Mouse (Mus musculus): ENCODE measurements at regions not wholly inside any gene's neighbourhood (a gene's known extent, or its start where the extent isn't known, plus 50 kb on each side); places are given as distances from the start of the nearest gene placed in this dataset.
A peak's percentile ranks its signal among the peaks of the same experiment; 100 is the strongest.

- 56% methylated on average over 9 of the region's 9 CpGs for WGBS
- no peaks in the 10 kb centered on the region for H3K36me3 ChIP-seq (ENCODE audit: insufficient read depth, low read length)
These were observed 50.2 kb upstream of the Pdzd8 start for GRCm38 (mm10) chr19:59395739-59396138.

GRCm38 (mm10) chr19:59396506-59396905, 50.9 kb upstream of the Pdzd8 start:
- 79% methylated on average over 3 of the region's 3 CpGs for WGBS
- Histone ChIP-seq H3K27ac (no peak overlapping the region), H3K4me1 (replicated peaks; ENCODE audit: insufficient read depth, low read length) (peaks cover 4% of the 10 kb centered on the region; the same call in 1 of the 2 replicates), H3K9me3 (replicated peaks; ENCODE audit: low read length) (no peaks in the 10 kb centered on the region), H3K4me2 (ENCODE audit: low read length) (no peak overlapping the region), H3K4me3 (replicated peaks; ENCODE audit: low read depth, low read length) (no peak overlapping the region), H3K36me3 (ENCODE audit: insufficient read depth, low read length) (no peaks in the 10 kb centered on the region), H3K9ac (ENCODE audit: low read depth, low read length) (no peak overlapping the region), H3K27me3 (ENCODE audit: insufficient read depth, low read length) (no peaks in the 10 kb centered on the region)
- no peak for ATAC-seq (replicated peaks; ENCODE audit: low FRiP score, low read depth)
- TF ChIP-seq CTCF (IDR thresholded peaks at IDR 0.05; ENCODE audit: low read depth) = no peak
- no peak for DNase-seq (ENCODE audit: low spot score)

More at GRCm38 (mm10) chr19:59395739-59396138, 50.2 kb upstream of the Pdzd8 start:
- TF ChIP-seq CTCF (IDR thresholded peaks at IDR 0.05; ENCODE audit: low read depth) = no peak
- ATAC-seq (replicated peaks; ENCODE audit: low FRiP score, low read depth) (no peak), DNase-seq (ENCODE audit: low spot score) (no peak)
- no peak overlapping the region for H3K27ac ChIP-seq
- H3K9me3 ChIP-seq (replicated peaks; ENCODE audit: low read length) = no peaks in the 10 kb centered on the region
- no peaks in the 10 kb centered on the region for H3K27me3 ChIP-seq (ENCODE audit: insufficient read depth, low read length)
- no peak overlapping the region for H3K4me2 ChIP-seq (ENCODE audit: low read length)
- H3K4me3 ChIP-seq (replicated peaks; ENCODE audit: low read depth, low read length) = no peak overlapping the region
- H3K9ac ChIP-seq (ENCODE audit: low read depth, low read length) = no peak overlapping the region
- H3K4me1 ChIP-seq (replicated peaks; ENCODE audit: insufficient read depth, low read length) = peaks cover 4% of the 10 kb centered on the region; the same call in 1 of the 2 replicates

GRCm38 (mm10) chr19:59399849-59400585, 54.4 kb upstream of the Pdzd8 start:
- TF ChIP-seq CTCF (IDR thresholded peaks at IDR 0.05; ENCODE audit: low read depth) = no peak
- 7% methylated on average over 11 of the region's 11 CpGs for WGBS
- ATAC-seq (replicated peaks; ENCODE audit: low FRiP score, low read depth) = no peak; the same call in 1 of the 2 replicates
- peak; percentile 47 for DNase-seq (ENCODE audit: low spot score)
- Histone ChIP-seq H3K27ac (no peak overlapping the region), H3K9me3 (replicated peaks; ENCODE audit: low read length) (no peaks in the 10 kb centered on the region), H3K27me3 (ENCODE audit: insufficient read depth, low read length) (no peaks in the 10 kb centered on the region), H3K4me1 (replicated peaks; ENCODE audit: insufficient read depth, low read length) (no peaks in the 10 kb centered on the region; the same call in 1 of the 2 replicates), H3K4me2 (ENCODE audit: low read length) (0 out of 2 replicates have a peak overlapping the region, but pooled peaks have one; percentile 13), H3K36me3 (ENCODE audit: insufficient read depth, low read length) (no peaks in the 10 kb centered on the region), H3K4me3 (replicated peaks; ENCODE audit: low read depth, low read length) (no peak overlapping the region), H3K9ac (ENCODE audit: low read depth, low read length) (no peak overlapping the region)

GRCm38 (mm10) chr19:59401304-59401703, 55.7 kb upstream of the Pdzd8 start:
- H3K4me3 ChIP-seq (replicated peaks; ENCODE audit: low read depth, low read length) = no peak overlapping the region
- H3K9me3 ChIP-seq (replicated peaks; ENCODE audit: low read length) = no peaks in the 10 kb centered on the region
- no peak overlapping the region for H3K27ac ChIP-seq
- no peaks in the 10 kb centered on the region for H3K36me3 ChIP-seq (ENCODE audit: insufficient read depth, low read length)
- DNase-seq (ENCODE audit: low spot score) (no peak), ATAC-seq (replicated peaks; ENCODE audit: low FRiP score, low read depth) (no peak)
- no peaks in the 10 kb centered on the region; the same call in 1 of the 2 replicates for H3K4me1 ChIP-seq (replicated peaks; ENCODE audit: insufficient read depth, low read length)
- 58% methylated on average over 3 of the region's 3 CpGs for WGBS
- H3K27me3 ChIP-seq (ENCODE audit: insufficient read depth, low read length) = no peaks in the 10 kb centered on the region
- H3K4me2 ChIP-seq (ENCODE audit: low read length) = no peak overlapping the region
- no peak overlapping the region for H3K9ac ChIP-seq (ENCODE audit: low read depth, low read length)
- no peak for TF ChIP-seq CTCF (IDR thresholded peaks at IDR 0.05; ENCODE audit: low read depth)

GRCm38 (mm10) chr19:59402097-59402496, 56.1 kb upstream of the Emx2 start:
- DNase-seq (ENCODE audit: low spot score) = no peak
- 92% methylated on average over 4 of the region's 4 CpGs for WGBS
- ATAC-seq (replicated peaks; ENCODE audit: low FRiP score, low read depth) = no peak
- no peak overlapping the region for H3K4me2 ChIP-seq (ENCODE audit: low read length)
- H3K4me3 ChIP-seq (replicated peaks; ENCODE audit: low read depth, low read length) = no peak overlapping the region
- H3K9ac ChIP-seq (ENCODE audit: low read depth, low read length) = no peak overlapping the region
- H3K9me3 ChIP-seq (replicated peaks; ENCODE audit: low read length) = no peaks in the 10 kb centered on the region
- no peak overlapping the region for H3K27ac ChIP-seq
- H3K36me3 ChIP-seq (ENCODE audit: insufficient read depth, low read length) = no peaks in the 10 kb centered on the region
- H3K4me1 ChIP-seq (replicated peaks; ENCODE audit: insufficient read depth, low read length) = no peaks in the 10 kb centered on the region; the same call in 1 of the 2 replicates
- no peak for TF ChIP-seq CTCF (IDR thresholded peaks at IDR 0.05; ENCODE audit: low read depth)
- H3K27me3 ChIP-seq (ENCODE audit: insufficient read depth, low read length) = no peaks in the 10 kb centered on the region

GRCm38 (mm10) chr19:59404082-59404481, 54.1 kb upstream of the Emx2 start:
- no peak for ATAC-seq (replicated peaks; ENCODE audit: low FRiP score, low read depth)
- Histone ChIP-seq H3K4me3 (replicated peaks; ENCODE audit: low read depth, low read length) (no peak overlapping the region), H3K9me3 (replicated peaks; ENCODE audit: low read length) (no peaks in the 10 kb centered on the region), H3K4me1 (replicated peaks; ENCODE audit: insufficient read depth, low read length) (no peaks in the 10 kb centered on the region; the same call in 1 of the 2 replicates), H3K27me3 (ENCODE audit: insufficient read depth, low read length) (no peaks in the 10 kb centered on the region), H3K27ac (no peak overlapping the region), H3K36me3 (ENCODE audit: insufficient read depth, low read length) (no peaks in the 10 kb centered on the region), H3K4me2 (ENCODE audit: low read length) (no peak overlapping the region), H3K9ac (ENCODE audit: low read depth, low read length) (no peak overlapping the region)
- WGBS = 92% methylated on average over 2 of the region's 2 CpGs
- no peak for TF ChIP-seq CTCF (IDR thresholded peaks at IDR 0.05; ENCODE audit: low read depth)
- DNase-seq (ENCODE audit: low spot score) = no peak

All from kidney, postnatal 0 days (tissue).